Mouse (Mus musculus): ENCODE data around the gene Gpbar1. TPM values are rescaled to one million over a fixed set of nuclear protein-coding genes. Genes with fewer than 3 reads are reported as not detected.
A peak's percentile ranks its signal among the peaks of the same experiment; 100 is the strongest.

Gpbar1 gene
- polyA plus RNA-seq, 1 experiment: 0.10 TPM

- no peak overlapping the region for H3K27ac ChIP-seq (ENCODE audit: control insufficient read depth, insufficient read depth, low read depth, low read length)
- no peaks in the 10 kb centered on the region for H3K36me3 ChIP-seq (ENCODE audit: control insufficient read depth, insufficient read depth, low read length)
- no peaks in the 10 kb centered on the region for H3K27me3 ChIP-seq (ENCODE audit: control insufficient read depth, insufficient read depth, low read length)
- peaks cover 12% of the 10 kb centered on the region for H3K4me1 ChIP-seq (ENCODE audit: control insufficient read depth, insufficient read depth, low read length)
- TF ChIP-seq CTCF (IDR thresholded peaks at IDR 0.05; ENCODE audit: control insufficient read depth, insufficient read depth, insufficient replicate concordance, low read depth, low read length) (no peak), POLR2A (IDR thresholded peaks at IDR 0.05; ENCODE audit: control insufficient read depth, low read depth, low read length) (no peak)
- H3K4me3 ChIP-seq (ENCODE audit: control insufficient read depth, low read depth, low read length): no peak overlapping the region
Measured at GRCm38 (mm10) chr1:74239162-74239561, 39.2 kb upstream of the Gpbar1 start.

- Histone ChIP-seq H3K4me1 (ENCODE audit: control insufficient read depth, insufficient read depth, low read length) (peaks cover 12% of the 10 kb centered on the region), H3K4me3 (ENCODE audit: control insufficient read depth, low read depth, low read length) (no peak overlapping the region), H3K27me3 (ENCODE audit: control insufficient read depth, insufficient read depth, low read length) (no peaks in the 10 kb centered on the region), H3K36me3 (ENCODE audit: control insufficient read depth, insufficient read depth, low read length) (no peaks in the 10 kb centered on the region), H3K27ac (ENCODE audit: control insufficient read depth, insufficient read depth, low read depth, low read length) (no peak overlapping the region)
- no peak for TF ChIP-seq CTCF (IDR thresholded peaks at IDR 0.05; ENCODE audit: control insufficient read depth, insufficient read depth, insufficient replicate concordance, low read depth, low read length)
- no peak for TF ChIP-seq POLR2A (IDR thresholded peaks at IDR 0.05; ENCODE audit: control insufficient read depth, low read depth, low read length)
Measured at GRCm38 (mm10) chr1:74239618-74240017, 38.7 kb upstream of the Gpbar1 start.

- Histone ChIP-seq H3K4me1 (ENCODE audit: control insufficient read depth, insufficient read depth, low read length) (peaks cover 12% of the 10 kb centered on the region), H3K27ac (ENCODE audit: control insufficient read depth, insufficient read depth, low read depth, low read length) (no peak overlapping the region), H3K36me3 (ENCODE audit: control insufficient read depth, insufficient read depth, low read length) (no peaks in the 10 kb centered on the region), H3K4me3 (ENCODE audit: control insufficient read depth, low read depth, low read length) (no peak overlapping the region), H3K27me3 (ENCODE audit: control insufficient read depth, insufficient read depth, low read length) (no peaks in the 10 kb centered on the region)
- TF ChIP-seq CTCF (IDR thresholded peaks at IDR 0.05; ENCODE audit: control insufficient read depth, insufficient read depth, insufficient replicate concordance, low read depth, low read length): no peak
- TF ChIP-seq POLR2A (IDR thresholded peaks at IDR 0.05; ENCODE audit: control insufficient read depth, low read depth, low read length): no peak
Measured at GRCm38 (mm10) chr1:74240311-74240710, 38.0 kb upstream of the Gpbar1 start.

- no peaks in the 10 kb centered on the region for H3K36me3 ChIP-seq (ENCODE audit: control insufficient read depth, insufficient read depth, low read length)
- TF ChIP-seq CTCF (IDR thresholded peaks at IDR 0.05; ENCODE audit: control insufficient read depth, insufficient read depth, insufficient replicate concordance, low read depth, low read length) (no peak), POLR2A (IDR thresholded peaks at IDR 0.05; ENCODE audit: control insufficient read depth, low read depth, low read length) (no peak)
- H3K27me3 ChIP-seq (ENCODE audit: control insufficient read depth, insufficient read depth, low read length): no peaks in the 10 kb centered on the region
- H3K4me1 ChIP-seq (ENCODE audit: control insufficient read depth, insufficient read depth, low read length): peaks cover 12% of the 10 kb centered on the region
- H3K4me3 ChIP-seq (ENCODE audit: control insufficient read depth, low read depth, low read length): no peak overlapping the region
- H3K27ac ChIP-seq (ENCODE audit: control insufficient read depth, insufficient read depth, low read depth, low read length): no peak overlapping the region
Measured at GRCm38 (mm10) chr1:74240832-74241231, 37.5 kb upstream of the Gpbar1 start.

- no peak overlapping the region for H3K27ac ChIP-seq (ENCODE audit: control insufficient read depth, insufficient read depth, low read depth, low read length)
- peaks cover 1% of the 10 kb centered on the region; the same call in 1 of the 2 replicates for H3K36me3 ChIP-seq (ENCODE audit: control insufficient read depth, insufficient read depth, low read length)
- H3K4me3 ChIP-seq (ENCODE audit: control insufficient read depth, low read depth, low read length): no peak overlapping the region
- no peaks in the 10 kb centered on the region for H3K27me3 ChIP-seq (ENCODE audit: control insufficient read depth, insufficient read depth, low read length)
- H3K4me1 ChIP-seq (ENCODE audit: control insufficient read depth, insufficient read depth, low read length): peaks cover 3% of the 10 kb centered on the region
- TF ChIP-seq CTCF (IDR thresholded peaks at IDR 0.05; ENCODE audit: control insufficient read depth, insufficient read depth, insufficient replicate concordance, low read depth, low read length): no peak
- TF ChIP-seq POLR2A (IDR thresholded peaks at IDR 0.05; ENCODE audit: control insufficient read depth, low read depth, low read length): no peak
Measured at GRCm38 (mm10) chr1:74245525-74245924, 32.8 kb upstream of the Gpbar1 start.

GRCm38 (mm10) chr1:74248799-74249198, 29.6 kb upstream of the Gpbar1 start:
- H3K27me3 ChIP-seq (ENCODE audit: control insufficient read depth, insufficient read depth, low read length): no peaks in the 10 kb centered on the region
- peaks cover 2% of the 10 kb centered on the region; the same call in 1 of the 2 replicates for H3K4me1 ChIP-seq (ENCODE audit: control insufficient read depth, insufficient read depth, low read length)
- TF ChIP-seq CTCF (IDR thresholded peaks at IDR 0.05; ENCODE audit: control insufficient read depth, insufficient read depth, insufficient replicate concordance, low read depth, low read length): no peak
- TF ChIP-seq POLR2A (IDR thresholded peaks at IDR 0.05; ENCODE audit: control insufficient read depth, low read depth, low read length): no peak
- no peak overlapping the region for H3K27ac ChIP-seq (ENCODE audit: control insufficient read depth, insufficient read depth, low read depth, low read length)
- no peak overlapping the region for H3K4me3 ChIP-seq (ENCODE audit: control insufficient read depth, low read depth, low read length)
- H3K36me3 ChIP-seq (ENCODE audit: control insufficient read depth, insufficient read depth, low read length): peaks cover 2% of the 10 kb centered on the region; the same call in 1 of the 2 replicates

GRCm38 (mm10) chr1:74249331-74249980, 28.9 kb upstream of the Gpbar1 start:
- Histone ChIP-seq H3K4me1 (ENCODE audit: control insufficient read depth, insufficient read depth, low read length) (peaks cover 2% of the 10 kb centered on the region; the same call in 1 of the 2 replicates), H3K27ac (ENCODE audit: control insufficient read depth, insufficient read depth, low read depth, low read length) (peak overlapping the region; percentile 55)
- no peak for TF ChIP-seq CTCF (IDR thresholded peaks at IDR 0.05; ENCODE audit: control insufficient read depth, insufficient read depth, insufficient replicate concordance, low read depth, low read length)
- TF ChIP-seq POLR2A (IDR thresholded peaks at IDR 0.05; ENCODE audit: control insufficient read depth, low read depth, low read length): no peak

More at GRCm38 (mm10) chr1:74249331-74249980, 28.9 kb upstream of the Gpbar1 start:
- Histone ChIP-seq H3K27me3 (ENCODE audit: control insufficient read depth, insufficient read depth, low read length) (no peaks in the 10 kb centered on the region), H3K36me3 (ENCODE audit: control insufficient read depth, insufficient read depth, low read length) (peaks cover 2% of the 10 kb centered on the region; the same call in 1 of the 2 replicates), H3K4me3 (ENCODE audit: control insufficient read depth, low read depth, low read length) (no peak overlapping the region)

Data from testis, adult 2 months (tissue).